ENCODE assay signal across 17 mouse cellular contexts in genomic region chr3:132479275-132479674, GRCm38 (mm10).
"Had no signal": no experiment of that assay in that cellular context is flagged by ENCODE, and none has a peak within 500 bp of the region (broad histone marks: within the 10 kb centered on the region; RNA-seq: fewer than 3 reads in every experiment).

No protein-coding gene starts in this region.

- H3K27ac ChIP-seq: liver, embryonic 15.5 days; lung, embryonic 15.5 days; macrophage; midbrain, embryonic 12.5 days; neural tube, embryonic 12.5 days; stomach, embryonic 15.5 days; stomach, postnatal 0 days had no signal

- H3K36me3 ChIP-seq: liver, embryonic 15.5 days; lung, embryonic 15.5 days; midbrain, embryonic 12.5 days; neural tube, embryonic 12.5 days; stomach, embryonic 15.5 days had no signal

- ATAC-seq: lung, postnatal 0 days had no signal

- H3K9me3 ChIP-seq: liver, embryonic 15.5 days; lung, embryonic 15.5 days; megakaryocyte, embryonic 14.5 days; midbrain, embryonic 12.5 days; neural tube, embryonic 12.5 days; stomach, embryonic 15.5 days had no signal

- H3K4me1 ChIP-seq: liver, embryonic 15.5 days; lung, embryonic 15.5 days; megakaryocyte, embryonic 14.5 days; midbrain, embryonic 12.5 days; neural tube, embryonic 12.5 days; stomach, embryonic 15.5 days had no signal

- DNase-seq: lung, adult 2 months; lung, postnatal 14 days; lung, postnatal 36 days; midbrain, embryonic 14.5 days; right cerebral cortex, postnatal 14 days; thymus, adult 2 months; thymus, postnatal 25 days; thymus, postnatal 4 days had no signal

- H3K4me2 ChIP-seq: liver, embryonic 15.5 days; lung, embryonic 15.5 days; midbrain, embryonic 12.5 days; neural tube, embryonic 12.5 days; stomach, embryonic 15.5 days had no signal

- H3K9ac ChIP-seq: liver, embryonic 15.5 days; lung, embryonic 15.5 days; midbrain, embryonic 12.5 days; neural tube, embryonic 12.5 days; stomach, embryonic 15.5 days had no signal

- H3K27me3 ChIP-seq: liver, embryonic 15.5 days; lung, embryonic 15.5 days; megakaryocyte, embryonic 14.5 days; midbrain, embryonic 12.5 days; neural tube, embryonic 12.5 days; stomach, embryonic 15.5 days had no signal

- H3K4me3 ChIP-seq: liver, embryonic 15.5 days; lung, embryonic 15.5 days; megakaryocyte, embryonic 14.5 days; midbrain, embryonic 12.5 days; neural tube, embryonic 12.5 days; stomach, embryonic 15.5 days had no signal
